Mouse (Mus musculus) hindbrain, embryonic 14.5 days (tissue): ENCODE data around the gene Hapln1. TPM values are rescaled to one million over a fixed set of nuclear protein-coding genes. Genes with fewer than 3 reads are reported as not detected.

Source experiments
- ATAC-seq: fragments of 200-750 bp; cut with Nextera tagmentation; 2 replicates; pipeline ENCODE4 v1.8.0; 2017; ENCODE audit warnings: moderate number of reproducible peaks, mild to moderate bottlenecking, moderate TSS enrichment, moderate library complexity; ENCODE audit not compliant: low FRiP score
- DNase-seq: peaks from one replicate; pipeline ENCODE4 v3.0.0-alpha.2; 2015; ENCODE audit warnings: low spot score
- H3K27ac ChIP-seq: fragments of 300-500 bp; sonication (generic); 2 replicates; pipeline ENCODE4 v1.5.1; 2014; ENCODE audit warnings: mild to moderate bottlenecking, moderate library complexity
- H3K27me3 ChIP-seq: fragments of 300-500 bp; sonication (generic); 2 replicates; pipeline ENCODE4 v1.6.1; 2014; ENCODE audit warnings: mild to moderate bottlenecking, low read length, mixed read lengths; ENCODE audit not compliant: control insufficient read depth, insufficient read depth
- H3K36me3 ChIP-seq: fragments of 300-500 bp; sonication (generic); replicated peaks from 2 replicates; pipeline ENCODE4 v1.6.1; 2014; ENCODE audit not compliant: control insufficient read depth, insufficient read depth
- H3K4me1 ChIP-seq: fragments of 300-500 bp; sonication (generic); replicated peaks from 2 replicates; pipeline ENCODE4 v1.6.1; 2014; ENCODE audit warnings: antibody characterized with exemption, low read length, mixed read lengths; ENCODE audit not compliant: control insufficient read depth, insufficient read depth
- H3K4me2 ChIP-seq: fragments of 300-500 bp; sonication (generic); replicated peaks from 2 replicates; pipeline ENCODE4 v1.6.1; 2014; ENCODE audit warnings: mild to moderate bottlenecking, moderate library complexity
- H3K4me3 ChIP-seq: fragments of 300-500 bp; sonication (generic); replicated peaks from 2 replicates; pipeline ENCODE4 v1.5.1; 2014; ENCODE audit warnings: mild to moderate bottlenecking, low read length
- H3K9ac ChIP-seq: fragments of 300-500 bp; sonication (generic); 2 replicates; pipeline ENCODE4 v1.6.1; 2014
- H3K9me3 ChIP-seq: fragments of 300-500 bp; sonication (generic); 2 replicates; pipeline ENCODE4 v1.6.1; 2016; ENCODE audit warnings: low read length; ENCODE audit not compliant: control insufficient read depth
- WGBS: fragments of 180-500 bp; shearing (Covaris S2); extraction: QIAGEN DNeasy Blood & Tissue Kit; methylation state at CpG from one replicate; pipeline ENCODE4 v1.1.7; 2014; 5-methylcytosine and 5-hydroxymethylcytosine counted together
- polyA plus RNA-seq: library from polyadenylated mRNA; unstranded; fragments of >200 nt; fragmentation: Nextera tagmentation; extraction: Ambion mirVana; gene quantifications from 2 replicates; pipeline ENCODE4 v1.2.1, GENCODE M21; 2014

The Hapln1 gene
- polyA plus RNA-seq = 0.48 and 0.62 TPM in 2 replicates

DNA sequence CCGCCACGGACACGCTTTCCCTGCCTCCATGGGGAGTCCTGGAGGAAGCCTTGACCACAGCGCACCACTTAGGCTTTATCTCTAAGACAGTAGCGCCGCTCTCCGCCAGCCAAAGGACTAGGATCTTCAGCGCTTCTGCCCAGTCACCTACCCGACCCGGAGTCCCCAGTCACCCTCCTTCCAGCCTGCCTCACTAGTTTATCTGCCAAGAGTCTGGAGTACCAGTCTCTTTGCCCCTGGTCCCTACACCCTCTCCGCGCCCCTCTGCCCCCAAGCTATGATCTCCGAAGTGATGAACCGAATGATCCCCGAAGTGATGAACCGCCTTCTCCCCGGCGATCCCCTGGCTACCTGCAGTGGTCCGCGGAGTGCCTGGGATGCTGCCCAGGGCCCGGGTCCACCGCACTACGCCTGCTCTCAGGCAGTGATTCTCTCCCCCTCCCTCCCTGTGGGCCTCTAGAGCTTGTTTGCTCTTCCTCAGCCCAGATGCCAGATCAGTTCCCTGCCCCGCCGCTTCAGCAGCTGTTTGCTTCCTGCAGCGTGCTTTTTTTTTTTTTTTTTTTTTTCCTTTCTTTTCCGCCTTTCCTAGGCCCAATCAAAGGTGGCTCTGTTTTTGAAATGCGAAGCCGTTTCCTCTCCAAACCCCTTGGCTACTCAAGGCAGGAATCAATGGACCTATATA lies at the start of gene Hapln1:
Gene Hapln1, plus strand, starts transcription at position 592 of the 682 bp plus-strand sequence.
- DNase-seq = peak; percentile 55
- Histone ChIP-seq H3K27ac (no peak within 1 kb of the TSS), H3K27me3 (no peaks in the 10 kb centered on the region), H3K4me3 (peak within 1 kb of the TSS; percentile 52), H3K9ac (peak within 1 kb of the TSS; percentile 66), H3K4me2 (peak within 1 kb of the TSS; percentile 91), H3K9me3 (no peaks in the 10 kb centered on the region), H3K4me1 (no peaks in the 10 kb centered on the region), H3K36me3 (no peaks in the 10 kb centered on the region)
- WGBS = under 1% methylated on average over 29 of the region's 29 CpGs
- ATAC-seq = peak; percentile 85

DNA sequence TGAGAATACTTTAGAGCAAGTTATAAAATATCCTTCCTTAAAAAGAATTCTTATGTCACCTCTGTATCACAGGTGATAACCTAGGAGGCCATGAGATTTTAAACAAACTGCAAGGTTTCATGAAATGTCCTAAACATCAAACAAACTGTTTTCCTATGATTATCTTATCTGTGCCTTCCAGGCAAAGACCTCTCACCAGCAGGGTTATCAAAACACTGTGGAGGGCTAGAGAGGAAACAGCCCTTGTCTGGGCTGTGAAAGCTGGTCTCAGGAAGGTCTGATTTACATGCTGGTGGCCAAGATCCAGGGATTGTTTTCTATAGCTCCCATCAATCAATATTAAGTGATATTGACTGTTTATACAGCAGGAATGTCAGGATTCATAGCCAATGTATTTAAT lies 46.4 kb upstream of the Hapln1 start:
- ATAC-seq (no peak), DNase-seq (no peak)
- Histone ChIP-seq H3K27ac (no peak overlapping the region), H3K9ac (no peak overlapping the region), H3K4me2 (no peak overlapping the region), H3K36me3 (no peaks in the 10 kb centered on the region), H3K9me3 (no peaks in the 10 kb centered on the region), H3K4me3 (no peak overlapping the region), H3K4me1 (no peaks in the 10 kb centered on the region), H3K27me3 (no peaks in the 10 kb centered on the region)

- H3K27me3 ChIP-seq = no peaks in the 10 kb centered on the region
- H3K4me1 ChIP-seq = no peaks in the 10 kb centered on the region
- H3K9me3 ChIP-seq = no peaks in the 10 kb centered on the region
- H3K27ac ChIP-seq = no peak overlapping the region
- DNase-seq (no peak), ATAC-seq (no peak)
- 73% methylated on average over 6 of the region's 6 CpGs for WGBS
- no peaks in the 10 kb centered on the region for H3K36me3 ChIP-seq
- H3K4me2 ChIP-seq = no peak overlapping the region
- no peak overlapping the region for H3K4me3 ChIP-seq
- H3K9ac ChIP-seq = no peak overlapping the region
These were observed 45.9 kb upstream of the Hapln1 start for GRCm38 (mm10) chr13:89493678-89494077.

- H3K4me2 ChIP-seq = no peak overlapping the region
- no peaks in the 10 kb centered on the region for H3K36me3 ChIP-seq
- ATAC-seq = no peak
- no peaks in the 10 kb centered on the region for H3K4me1 ChIP-seq
- no peak for DNase-seq
- no peaks in the 10 kb centered on the region for H3K9me3 ChIP-seq
- H3K27me3 ChIP-seq = no peaks in the 10 kb centered on the region
- WGBS = 86% methylated on average over 2 of the region's 2 CpGs
- H3K27ac ChIP-seq = no peak overlapping the region
- no peak overlapping the region for H3K9ac ChIP-seq
- no peak overlapping the region for H3K4me3 ChIP-seq
These were observed 43.0 kb upstream of the Hapln1 start for GRCm38 (mm10) chr13:89496569-89496968.

GRCm38 (mm10) chr13:89499419-89499818 lies 40.2 kb upstream of the Hapln1 start:
- ATAC-seq = no peak
- no peaks in the 10 kb centered on the region for H3K36me3 ChIP-seq
- no peak overlapping the region for H3K9ac ChIP-seq
- H3K4me2 ChIP-seq = no peak overlapping the region
- H3K9me3 ChIP-seq = no peaks in the 10 kb centered on the region
- no peak overlapping the region for H3K4me3 ChIP-seq
- WGBS = 58% methylated on average over 1 of the region's 1 CpGs
- no peak overlapping the region for H3K27ac ChIP-seq
- peak; percentile 42 for DNase-seq
- H3K4me1 ChIP-seq = no peaks in the 10 kb centered on the region
- H3K27me3 ChIP-seq = no peaks in the 10 kb centered on the region

GRCm38 (mm10) chr13:89521507-89521908 lies 18.1 kb upstream of the Hapln1 start:
- no peak for DNase-seq
- no peak for ATAC-seq
- H3K27me3 ChIP-seq = no peaks in the 10 kb centered on the region
- H3K4me3 ChIP-seq = no peak overlapping the region
- H3K9me3 ChIP-seq = no peaks in the 10 kb centered on the region
- H3K9ac ChIP-seq = no peak overlapping the region
- H3K4me1 ChIP-seq = no peaks in the 10 kb centered on the region
- H3K27ac ChIP-seq = no peak overlapping the region
- H3K36me3 ChIP-seq = no peaks in the 10 kb centered on the region
- no peak overlapping the region for H3K4me2 ChIP-seq

DNA sequence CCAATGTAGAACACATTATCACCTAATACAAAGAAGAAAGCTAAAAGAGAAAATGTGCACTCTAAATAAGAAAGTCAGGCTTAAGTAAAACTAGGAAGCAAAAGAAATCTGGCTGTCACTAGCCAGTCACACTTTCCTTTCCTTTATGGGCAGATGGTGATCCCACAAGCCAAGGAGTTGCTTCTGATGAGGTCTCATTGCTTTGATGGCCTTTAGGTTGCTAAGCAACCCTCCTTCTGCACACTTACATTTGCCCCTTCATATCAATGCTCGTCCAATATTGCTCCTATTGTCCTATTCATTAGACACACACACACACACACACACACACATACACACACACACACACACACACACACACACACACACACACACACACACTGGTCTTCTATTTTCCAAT lies 10.9 kb upstream of the Hapln1 start:
- Histone ChIP-seq H3K36me3 (no peaks in the 10 kb centered on the region), H3K9me3 (no peaks in the 10 kb centered on the region), H3K4me3 (no peak overlapping the region), H3K4me2 (no peak overlapping the region), H3K4me1 (no peaks in the 10 kb centered on the region), H3K9ac (no peak overlapping the region), H3K27me3 (no peaks in the 10 kb centered on the region), H3K27ac (no peak overlapping the region)
- 12% methylated on average over 1 of the region's 1 CpGs for WGBS
- ATAC-seq (no peak), DNase-seq (no peak)

DNA sequence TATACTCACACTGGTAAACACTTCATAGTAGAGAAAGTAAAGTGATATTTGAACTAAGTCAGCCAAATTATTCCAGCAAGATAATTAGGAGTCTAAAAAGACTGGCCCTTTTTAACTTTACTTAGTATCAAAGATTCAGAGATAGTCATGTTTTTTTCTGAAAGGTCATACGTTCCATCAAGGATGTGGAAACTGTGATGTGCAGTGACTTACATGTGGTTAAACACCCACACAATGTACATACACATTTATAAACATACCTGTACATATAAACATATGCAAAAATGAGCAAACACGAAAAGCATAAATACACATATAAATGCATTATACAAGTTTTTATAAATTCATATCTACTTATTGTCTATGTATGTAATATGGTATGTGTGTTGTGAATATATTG lies 9.2 kb upstream of the Hapln1 start:
- H3K4me2 ChIP-seq = no peak overlapping the region
- no peaks in the 10 kb centered on the region for H3K4me1 ChIP-seq
- no peaks in the 10 kb centered on the region for H3K9me3 ChIP-seq
- DNase-seq (no peak), ATAC-seq (no peak)
- 93% methylated on average over 2 of the region's 2 CpGs for WGBS
- no peak overlapping the region for H3K9ac ChIP-seq
- H3K4me3 ChIP-seq = no peak overlapping the region
- no peak overlapping the region for H3K27ac ChIP-seq
- H3K36me3 ChIP-seq = no peaks in the 10 kb centered on the region
- no peaks in the 10 kb centered on the region for H3K27me3 ChIP-seq

- no peaks in the 10 kb centered on the region for H3K27me3 ChIP-seq
- no peaks in the 10 kb centered on the region for H3K4me1 ChIP-seq
- H3K4me3 ChIP-seq = peak overlapping the region; percentile 52
- no peak overlapping the region for H3K27ac ChIP-seq
- peak overlapping the region; percentile 91 for H3K4me2 ChIP-seq
- peak overlapping the region; percentile 66; the same call in 1 of the 2 replicates for H3K9ac ChIP-seq
- WGBS = 52% methylated on average over 11 of the region's 11 CpGs
- ATAC-seq = no peak
- H3K36me3 ChIP-seq = no peaks in the 10 kb centered on the region
- DNase-seq = no peak
- H3K9me3 ChIP-seq = no peaks in the 10 kb centered on the region
These were observed 280 bp downstream of the Hapln1 start for GRCm38 (mm10) chr13:89539887-89540264.
